Mouse (Mus musculus): ENCODE data around the gene Pnma1.
"Not testable (repeated sequence)": the region's sequence is repeated elsewhere in the genome, so short reads cannot be mapped to it uniquely, and the experiment has no call there.

The Pnma1 gene

GRCm38 (mm10) chr12:84110814-84111213, 37.5 kb downstream of the Pnma1 start:
- in situ Hi-C loops (cut with MboI, MseI) = no loop called here

- in situ Hi-C loops (cut with MboI, MseI) = no loop called here
These were observed 38.4 kb downstream of the Pnma1 start for GRCm38 (mm10) chr12:84109924-84110323.

GRCm38 (mm10) chr12:84107692-84108091, 40.6 kb downstream of the Pnma1 start:
- in situ Hi-C loops (cut with MboI, MseI) = no loop called here

GRCm38 (mm10) chr12:84107012-84107411, 41.3 kb downstream of the Pnma1 start:
- in situ Hi-C loops (cut with MboI, MseI) = no loop called here

GRCm38 (mm10) chr12:84101493-84101845, 46.8 kb downstream of the Pnma1 start:
- in situ Hi-C loops (cut with MboI, MseI) = no loop called here

GRCm38 (mm10) chr12:84100604-84101492, 47.4 kb downstream of the Pnma1 start, which contains the start of gene Acot6:
TSS of gene Acot6 (plus strand) at chr12:84100654.
- in situ Hi-C loops (cut with MboI, MseI) = not testable (repeated sequence)

- in situ Hi-C loops (cut with MboI, MseI) = no loop called here
These were observed 48.2 kb downstream of the Pnma1 start for GRCm38 (mm10) chr12:84100071-84100470.

- in situ Hi-C loops (cut with MboI, MseI) = no loop called here
These were observed 48.7 kb downstream of the Pnma1 start for GRCm38 (mm10) chr12:84099605-84100004.

All from T-helper 2 cell (primary cell).